Mouse (Mus musculus): ENCODE results near the gene Clec3a.

DNA sequence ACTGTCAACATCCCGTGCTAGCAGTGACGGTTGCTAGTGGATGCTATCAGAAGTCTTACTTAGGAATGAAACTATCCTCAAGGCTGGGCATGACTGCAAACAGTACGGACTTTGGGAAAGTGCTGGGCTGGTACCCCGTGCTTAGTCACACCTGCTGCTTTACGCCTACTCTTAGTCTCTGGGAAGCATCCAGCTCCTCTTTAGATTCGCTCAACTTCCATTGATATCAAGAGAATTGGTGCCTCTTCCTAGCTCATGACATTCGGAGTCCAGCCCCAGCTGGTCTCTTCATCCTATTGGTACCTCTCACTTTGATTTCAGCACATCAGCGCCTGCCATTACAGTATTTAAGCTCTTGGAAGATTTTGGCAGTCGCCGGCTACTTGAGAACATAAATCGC is 44.7 kb downstream of the Clec3a start:
- TF ChIP-seq POLR2A (IDR thresholded peaks at IDR 0.05; ENCODE audit: insufficient read length, low read depth) (no peak), POLR2AphosphoS2 (IDR thresholded peaks at IDR 0.05; ENCODE audit: insufficient read length, low read depth) (no peak), MYOG (IDR thresholded peaks at IDR 0.05; ENCODE audit: control insufficient read depth in 1 of 3, insufficient read depth in 1 of 3, insufficient read length in 2 of 3, low read depth in 2 of 3) (no peak), E2F4 (IDR thresholded peaks at IDR 0.05; ENCODE audit: insufficient read depth) (no peak), MYOD1 (IDR thresholded peaks at IDR 0.05; ENCODE audit: control insufficient read depth in 1 of 3, insufficient read length in 2 of 3, low read depth in 2 of 3) (no peak), REST (IDR thresholded peaks at IDR 0.05; ENCODE audit: insufficient read depth, insufficient read length) (no peak), TCF12 (IDR thresholded peaks at IDR 0.05; ENCODE audit: insufficient read depth, poor library complexity, severe bottlenecking) (no peak), CEBPB (IDR thresholded peaks at IDR 0.05; ENCODE audit: insufficient read depth, poor library complexity, severe bottlenecking) (no peak), USF1 (IDR thresholded peaks at IDR 0.05; ENCODE audit: low read depth) (no peak), MAX (IDR thresholded peaks at IDR 0.05; ENCODE audit: low read depth) (no peak)

All from myocyte (in vitro differentiated cells).